Mouse (Mus musculus): ENCODE results near the gene Dcaf15.

DNA sequence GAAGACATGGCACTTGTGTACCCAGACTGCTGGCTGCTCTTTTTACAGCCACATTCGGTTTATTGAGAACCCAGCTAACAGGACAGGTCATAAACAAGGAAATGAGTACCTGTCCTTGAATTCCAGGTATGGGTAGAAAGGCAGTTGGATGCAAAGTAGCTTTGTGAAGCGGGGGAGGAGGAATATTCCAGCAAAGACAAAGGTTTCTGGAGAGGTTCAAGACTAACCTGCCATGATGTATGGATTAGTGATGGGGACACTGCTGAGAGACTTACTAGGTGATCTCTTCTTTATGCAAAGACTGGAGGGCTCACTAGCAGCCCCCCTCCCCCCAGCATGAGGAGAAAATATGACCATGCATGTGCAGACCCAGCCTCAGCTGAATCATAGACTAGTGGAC lies 1.1 kb upstream of the Dcaf15 start:
- TF ChIP-seq EP300 (IDR thresholded peaks at IDR 0.05; ENCODE audit: low read depth), result no peak
- no peak for TF ChIP-seq CTCF (IDR thresholded peaks at IDR 0.05; ENCODE audit: low read depth)
